5 mouse cellular contexts compared by ENCODE assay signal in genomic region chr12:41793681-41794080, GRCm38 (mm10).
DNase-seq lines count a peak whose midpoint lies in the region.

No protein-coding gene starts in this region.

- DNase-seq in heart, adult 11 months = peak; percentile 34
- DNase-seq in kidney, adult 18-20 months = peak; percentile 24
- peak; percentile 62 to 66 for DNase-seq in kidney, adult 8-10 months
- DNase-seq in kidney, postnatal 14 days = peak; percentile 2
- peak; percentile 52 to 57 for DNase-seq in kidney, postnatal 36 days

Comparison
In these comparisons a context has a peak if more than half of its experiments do, and no peak if none do; other contexts are left out.
1. Peak in every context shown above with its lines: DNase-seq.
2. DNase-seq: peak in every context shown above with its lines; median percentile 64 in kidney, adult 8-10 months; 54 in kidney, postnatal 36 days; 34 in heart, adult 11 months; 24 in kidney, adult 18-20 months; 2 in kidney, postnatal 14 days.